Mouse (Mus musculus) WW6 (cell line): ENCODE results near the gene Dynlt1c.
"Not testable (repeated sequence)": the region's sequence is repeated elsewhere in the genome, so short reads cannot be mapped to it uniquely, and the experiment has no call there.

Source experiments
- DNase-seq: peaks from one replicate; pipeline ENCODE4 v3.0.0-alpha.2; 2013; ENCODE audit warnings: low read depth, low spot score

Gene Dynlt1c

DNA sequence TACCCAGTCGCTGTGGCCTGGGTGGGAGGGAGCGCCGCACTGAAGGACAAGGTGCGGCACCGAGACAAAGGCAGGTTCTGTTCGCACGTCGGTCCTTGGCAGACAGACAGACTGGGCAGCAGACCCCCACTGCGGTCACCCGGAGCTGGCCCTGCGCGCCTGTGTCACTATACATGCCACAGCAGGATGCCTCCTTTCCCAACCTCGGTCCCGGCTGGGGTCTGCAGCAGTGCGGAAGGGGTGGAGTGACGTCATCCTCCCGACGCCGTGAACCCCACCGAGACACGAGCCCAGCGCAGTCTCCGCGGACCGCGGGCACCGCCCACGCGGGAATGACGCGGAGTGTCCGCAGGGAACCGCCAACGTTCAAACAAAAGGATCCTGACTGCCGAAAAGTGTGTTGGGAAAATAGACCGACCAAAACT is 53.6 kb downstream of the Dynlt1c start:
- not testable (repeated sequence) for DNase-seq

DNA sequence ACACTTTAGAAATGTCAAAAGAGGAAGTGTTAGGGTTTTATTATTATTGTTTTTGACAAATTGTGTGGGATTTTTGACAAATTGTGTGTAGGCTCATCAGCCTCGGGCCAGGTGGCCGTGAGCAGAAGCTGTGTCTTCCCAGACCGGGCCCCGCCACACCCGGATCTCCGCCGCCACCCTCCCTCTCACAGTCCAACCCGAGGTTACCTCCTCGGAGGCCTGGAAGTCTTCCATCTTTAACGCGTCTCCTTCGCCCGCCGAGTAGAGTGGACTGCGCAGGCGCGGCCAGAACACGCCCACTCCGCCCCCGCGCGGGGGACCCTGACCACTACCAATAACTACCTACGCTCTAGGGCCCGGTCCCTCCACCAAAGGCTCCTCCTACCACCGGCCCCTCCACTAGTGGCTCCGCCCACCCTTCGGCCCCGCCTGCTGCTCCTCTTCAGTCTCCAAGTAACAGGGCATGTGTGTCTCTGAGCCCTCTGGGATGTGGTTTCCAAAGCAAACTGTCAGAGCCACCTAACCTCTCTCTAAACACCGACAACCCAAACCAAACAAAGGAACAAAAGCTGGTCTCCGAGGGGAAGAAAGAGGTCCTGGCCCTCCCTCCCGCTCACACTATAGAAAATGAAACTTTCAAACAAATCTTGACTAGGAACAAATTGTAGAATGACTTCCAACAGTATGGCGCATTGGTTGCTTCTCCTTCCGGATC is 54.3 kb downstream of the Dynlt1c start, which contains the start of gene Dynlt1f:
Gene Dynlt1f (minus strand): TSS at position 334 of the 715 bp plus-strand sequence.
- not testable (repeated sequence) for DNase-seq

DNA sequence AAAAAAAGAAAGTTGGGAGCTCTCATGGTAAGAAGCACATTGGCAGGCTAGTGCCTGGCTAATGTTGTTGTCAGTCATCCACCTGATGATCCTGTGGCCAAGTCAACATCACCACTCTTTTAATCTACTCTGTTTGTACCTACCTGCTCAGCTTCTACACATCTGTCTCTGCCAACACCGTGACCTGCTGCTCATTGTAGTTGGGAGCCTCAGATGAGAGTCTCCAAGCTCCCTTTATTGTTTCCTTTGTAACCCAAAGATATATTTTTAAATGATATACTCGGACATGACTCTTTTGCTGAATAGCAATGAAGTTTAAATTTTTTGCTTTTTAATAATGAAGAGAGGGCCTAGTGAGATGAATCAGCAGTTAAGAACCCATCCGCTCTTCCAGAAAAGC is 55.0 kb downstream of the Dynlt1c start:
- not testable (repeated sequence) for DNase-seq

- DNase-seq: not testable (repeated sequence)
Measured at GRCm38 (mm10) chr17:6658801-6659200, 57.3 kb downstream of the Dynlt1c start, which contains the start of gene Sytl3. Gene Sytl3 (plus strand): TSS chr17:6659093.
